Mouse (Mus musculus) inflammation-experienced regulatory T-cells, adult 6 months (primary cell): ENCODE results near the gene Dcdc2b. TPM values are rescaled to one million over a fixed set of nuclear protein-coding genes. Genes with fewer than 3 reads are reported as not detected.

Experiments used
- ATAC-seq: one replicate; pipeline ENCODE4 v1.8.0; 2017
- polyA plus RNA-seq, 3 experiments: library from polyadenylated mRNA; unstranded; fragments of 100-300 nt; shearing (Covaris generic); gene quantifications; one replicate each; pipeline ENCODE4 v1.2.1; 2017

Gene Dcdc2b
- 1 to 10 TPM; 2.1 to 5.3 (median 4.3) TPM for polyA plus RNA-seq

- no peak for ATAC-seq
Measured at GRCm38 (mm10) chr4:129614093-129614492, at the start of gene Dcdc2b. Gene Dcdc2b (minus strand): TSS chr4:129614257.

DNA sequence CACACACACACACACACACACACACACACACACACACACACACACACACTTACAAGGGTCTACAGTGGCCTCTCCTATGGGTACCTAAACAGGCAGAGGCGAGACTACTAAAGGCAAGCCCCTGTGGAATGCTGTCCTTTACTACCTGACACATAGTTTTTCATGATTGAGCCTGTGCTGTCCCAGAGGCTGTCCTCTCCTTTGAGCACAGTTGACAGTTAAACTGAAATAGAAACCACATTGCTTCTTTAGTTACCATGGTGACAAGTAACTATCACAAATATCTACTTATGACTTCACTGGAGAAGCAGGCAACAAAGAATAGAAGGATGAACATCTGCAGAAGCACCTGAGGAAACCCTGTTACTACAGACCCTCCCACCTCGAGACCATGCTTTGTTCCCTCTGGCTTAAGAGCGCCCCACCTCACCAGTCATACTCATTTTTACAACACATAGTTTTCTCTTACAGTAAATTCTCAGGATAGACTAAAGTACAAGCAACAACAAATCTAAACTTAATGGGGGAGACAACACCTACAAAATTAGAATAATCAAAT lies 48.3 kb upstream of the Dcdc2b start:
- ATAC-seq = no peak

DNA sequence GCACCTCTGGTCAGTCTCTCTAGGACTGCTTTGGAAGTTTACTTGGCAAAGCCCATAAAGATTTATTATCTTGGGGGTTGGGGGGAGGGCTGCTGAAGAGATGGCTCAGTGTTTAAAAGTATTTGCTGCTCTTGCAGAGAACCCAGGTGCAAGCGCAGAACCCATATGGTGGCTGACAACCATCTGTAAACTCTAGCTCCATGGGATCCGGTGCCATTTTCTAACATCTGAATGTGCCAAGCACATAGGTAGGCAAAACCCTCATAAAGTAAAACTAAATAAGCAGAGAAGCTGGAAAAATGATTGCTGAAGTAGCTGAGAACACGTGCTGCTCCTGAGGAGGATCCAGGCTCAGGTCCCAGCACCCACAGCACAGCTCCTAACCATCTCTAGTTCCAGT lies 47.5 kb upstream of the Dcdc2b start:
- no peak for ATAC-seq

GRCm38 (mm10) chr4:129654770-129655169 lies 40.7 kb upstream of the Dcdc2b start:
- no peak for ATAC-seq

- ATAC-seq = no peak
Measured at GRCm38 (mm10) chr4:129650359-129650758, 36.3 kb upstream of the Dcdc2b start.

DNA sequence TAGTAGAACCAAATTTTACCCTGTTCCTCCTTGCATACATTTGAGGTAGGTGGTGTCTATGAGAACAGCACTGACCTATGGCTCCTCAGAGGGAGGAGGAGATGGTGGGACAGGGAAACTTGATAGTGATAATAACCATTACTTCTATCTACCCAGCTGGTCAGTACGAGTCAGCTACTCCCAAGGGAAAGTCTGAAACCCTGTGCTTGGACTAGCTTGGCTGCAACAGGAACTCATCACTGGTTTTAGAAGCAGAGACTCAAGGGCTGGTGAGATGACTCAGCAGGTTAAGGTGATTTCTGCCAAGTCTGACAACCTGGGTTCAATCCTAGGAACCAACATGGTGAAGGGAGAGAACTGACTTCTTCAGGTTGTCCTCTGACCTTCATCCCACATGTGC lies 34.6 kb upstream of the Dcdc2b start:
- no peak for ATAC-seq

- ATAC-seq = no peak
Measured at GRCm38 (mm10) chr4:129645204-129645603, 31.1 kb upstream of the Dcdc2b start.

- ATAC-seq = no peak
Measured at GRCm38 (mm10) chr4:129641756-129642155, 27.7 kb upstream of the Dcdc2b start.

DNA sequence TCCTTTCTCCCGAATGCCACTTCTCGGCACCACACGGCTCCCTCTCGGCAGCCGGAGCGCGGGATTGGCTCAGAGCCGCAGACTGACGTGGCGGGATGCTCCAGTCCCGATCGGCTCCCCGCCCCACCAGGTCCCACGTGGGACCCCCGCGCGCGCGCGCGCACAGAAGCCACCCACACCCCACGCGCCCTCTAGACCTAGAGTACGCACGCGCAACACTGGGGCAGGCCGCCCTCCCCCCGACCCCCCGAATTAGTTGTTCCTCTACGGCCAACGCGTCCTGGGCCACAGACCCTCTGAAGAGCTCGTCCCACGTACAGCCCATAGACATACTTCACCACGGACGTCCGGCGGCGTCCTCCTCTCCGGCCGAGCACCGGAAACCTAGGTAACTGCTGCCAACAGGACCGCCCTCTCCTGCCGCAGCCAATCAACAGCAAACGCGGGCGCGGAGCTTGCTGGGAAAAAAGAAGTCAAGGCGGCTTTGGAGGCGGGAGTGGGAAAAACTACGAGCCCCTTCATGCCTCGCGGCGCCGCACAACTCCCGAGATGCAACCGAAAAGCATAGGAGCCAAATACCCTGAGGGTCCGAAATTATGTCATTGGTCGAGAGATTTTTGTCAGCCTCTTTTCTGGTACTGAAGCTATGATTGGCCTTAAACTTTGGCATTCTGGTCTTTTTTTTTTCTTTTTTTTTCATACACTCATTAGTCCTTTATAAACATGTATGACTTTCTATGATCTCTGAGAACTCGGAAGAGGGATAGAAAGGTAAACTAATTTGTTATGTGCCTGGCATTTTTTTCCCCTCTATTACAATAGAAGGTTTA lies 26.8 kb upstream of the Dcdc2b start, which contains the start of gene Txlna:
Gene Txlna (minus strand): TSS at position 428 of the 830 bp plus-strand sequence.
- peak; percentile 93 for ATAC-seq

DNA sequence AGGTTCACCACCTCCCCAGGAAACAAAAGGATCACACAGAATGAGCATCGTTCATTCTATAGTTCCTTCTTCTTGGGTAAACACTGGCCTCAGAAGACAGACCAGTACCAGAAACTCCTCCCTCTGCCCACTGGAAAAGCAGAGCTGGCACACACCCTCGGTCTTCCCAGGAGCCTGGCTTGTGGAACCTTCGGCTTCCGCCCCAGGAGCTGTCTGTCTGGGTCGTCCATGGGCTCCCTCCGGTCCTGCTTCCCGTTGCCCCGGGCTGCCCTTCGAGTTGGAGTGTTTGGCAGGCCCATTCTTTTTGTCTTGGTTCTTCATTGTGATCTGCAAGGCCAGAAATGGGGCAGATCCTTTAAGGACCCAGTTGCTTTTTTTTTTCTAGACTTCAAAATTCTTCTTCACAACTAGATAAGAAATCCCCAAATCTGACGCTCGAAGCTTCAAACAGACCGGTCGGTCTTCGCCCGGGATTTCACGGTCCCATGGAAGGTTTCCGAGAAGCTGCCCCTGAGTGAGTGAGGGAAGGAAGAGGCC lies 26.1 kb upstream of the Dcdc2b start:
- no peak for ATAC-seq

DNA sequence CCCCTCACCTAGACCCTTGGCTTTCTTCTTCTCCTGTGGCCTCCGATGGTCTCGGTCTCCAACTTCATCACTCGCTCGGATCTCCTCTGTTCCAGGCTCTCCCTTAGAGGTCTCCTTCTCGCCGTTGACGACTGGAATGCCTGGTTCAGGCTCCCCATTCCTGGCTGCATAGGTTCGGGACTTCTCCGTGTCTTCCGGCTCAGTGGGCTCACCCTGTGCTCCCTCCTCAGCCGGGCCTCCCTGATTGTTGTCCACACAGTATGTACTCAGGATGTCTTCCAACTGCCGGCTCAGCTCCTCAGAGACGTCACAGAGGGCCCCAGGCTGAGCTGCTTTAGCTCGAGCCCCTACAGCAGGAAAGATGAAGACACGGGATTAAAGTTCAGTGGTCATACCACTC lies 25.2 kb upstream of the Dcdc2b start:
- no peak for ATAC-seq

- ATAC-seq = no peak
Measured at GRCm38 (mm10) chr4:129633852-129634251, 19.8 kb upstream of the Dcdc2b start.

GRCm38 (mm10) chr4:129631867-129632266 lies 17.8 kb upstream of the Dcdc2b start:
- ATAC-seq = no peak

DNA sequence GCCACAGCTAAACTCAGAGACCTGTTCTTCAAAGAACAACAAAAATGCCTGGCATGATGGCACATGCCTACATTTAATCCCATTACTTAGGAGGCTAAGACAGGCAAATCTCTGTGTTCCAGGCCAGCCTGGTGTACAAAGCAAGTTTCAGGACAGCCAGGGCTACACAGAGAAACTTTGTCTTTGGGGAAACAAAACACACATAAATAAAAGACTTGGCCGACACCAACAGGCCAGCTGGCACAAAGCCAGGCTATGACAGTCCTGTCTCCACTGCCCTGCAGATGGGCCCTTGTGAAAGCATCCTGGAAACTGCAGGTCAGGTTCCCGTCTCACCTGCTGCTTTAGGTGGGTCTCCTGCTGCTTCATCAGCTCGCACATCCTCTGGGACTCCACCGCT lies 16.9 kb upstream of the Dcdc2b start:
- ATAC-seq = no peak

DNA sequence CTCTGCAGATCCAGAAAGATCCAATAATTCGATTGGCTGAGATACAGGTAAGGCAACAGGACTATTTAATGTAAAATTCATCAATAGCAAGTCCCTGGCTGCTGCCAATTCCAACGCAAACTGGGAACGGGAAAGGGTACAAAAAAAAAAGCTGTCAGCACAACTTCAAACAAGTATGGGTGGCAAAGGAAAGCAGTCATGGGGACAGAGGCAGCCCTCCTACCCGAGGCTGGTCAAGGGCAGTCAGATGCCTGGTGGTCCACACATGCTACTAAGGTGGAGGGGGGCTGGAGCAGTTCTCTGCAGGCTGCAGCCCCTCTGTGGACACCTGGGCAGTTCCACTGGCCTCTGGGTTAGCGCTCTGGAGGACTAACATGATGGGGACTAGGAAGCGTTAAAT lies 12.0 kb upstream of the Dcdc2b start:
- no peak for ATAC-seq

DNA sequence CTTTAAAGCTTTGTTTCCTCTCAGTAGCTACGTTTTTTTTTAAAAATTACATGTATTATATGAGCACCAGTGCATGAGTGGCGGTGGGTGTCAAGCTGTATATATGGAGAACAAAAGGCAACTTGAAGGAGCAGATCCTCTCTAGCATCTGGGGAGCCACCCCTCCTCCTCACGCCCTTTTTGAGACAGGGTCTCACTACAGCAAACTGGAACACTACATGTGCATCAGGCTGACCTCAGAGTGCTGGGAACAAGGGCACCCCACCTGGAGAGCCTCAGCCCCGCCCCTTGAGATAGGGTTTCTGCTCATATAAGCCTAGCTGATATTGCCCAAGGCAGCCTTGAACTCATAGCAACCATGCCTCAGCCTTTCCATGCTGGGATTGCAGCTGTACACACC lies 11.4 kb upstream of the Dcdc2b start:
- no peak for ATAC-seq

- peak; percentile 5 for ATAC-seq
Measured at GRCm38 (mm10) chr4:129625029-129625370, 10.9 kb upstream of the Dcdc2b start.

DNA sequence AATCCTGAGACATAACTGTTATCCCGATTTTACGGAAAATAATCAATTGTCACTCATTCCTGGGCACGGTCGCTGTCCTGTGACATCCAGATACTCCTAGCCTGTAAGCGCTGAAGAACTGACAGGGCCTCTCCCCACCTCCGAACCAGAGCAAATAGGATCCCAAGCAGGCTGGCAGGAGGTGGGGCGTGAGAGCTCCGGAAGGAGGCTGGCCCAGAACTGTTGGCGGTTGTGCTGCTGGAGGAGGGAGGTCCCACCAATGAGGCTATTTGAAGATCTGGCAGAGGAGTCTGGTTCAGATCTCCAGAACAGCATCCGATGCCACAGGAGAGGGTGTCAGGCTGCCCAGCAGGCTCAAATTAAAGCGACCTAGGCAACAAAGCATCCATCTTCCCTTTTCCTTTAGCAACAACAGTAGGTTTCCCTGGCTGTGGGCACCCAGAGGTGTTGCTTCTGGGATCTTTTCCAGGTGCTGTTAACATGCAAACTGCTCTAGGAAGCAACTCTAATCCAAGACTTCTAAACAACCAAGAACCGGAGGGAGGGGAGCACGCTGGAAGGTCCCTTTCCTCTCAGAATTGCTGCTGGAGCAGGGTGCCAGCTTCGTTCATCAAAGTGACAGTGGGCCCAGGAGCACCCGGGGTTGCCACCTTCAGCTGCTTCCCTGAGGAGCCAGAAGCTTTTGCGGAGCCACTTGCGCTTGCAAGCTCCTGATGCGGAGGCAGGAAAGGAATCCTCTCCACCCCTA lies 10.4 kb upstream of the Dcdc2b start:
- ATAC-seq = peak; percentile 96

DNA sequence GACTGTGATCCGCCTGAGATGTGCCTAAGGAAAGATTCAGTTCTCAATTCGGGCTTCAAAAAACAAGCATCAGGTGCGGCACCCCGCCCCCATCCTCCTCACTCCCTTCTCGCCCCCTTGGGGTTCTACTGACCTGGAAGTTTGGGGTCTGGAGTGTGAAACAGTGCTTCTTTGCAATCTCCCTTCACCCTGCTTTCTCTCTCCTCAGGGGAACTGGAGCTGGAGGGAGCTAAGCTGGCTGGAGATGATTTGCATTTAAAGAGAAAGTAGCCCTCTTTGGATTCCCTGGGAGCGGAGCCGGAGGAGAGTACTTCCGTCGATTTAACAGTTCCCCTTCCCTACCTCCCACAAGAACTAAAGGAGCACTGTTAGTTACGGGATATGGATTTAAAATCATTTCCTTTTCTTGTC lies 9.6 kb upstream of the Dcdc2b start, which contains the start of gene Ccdc28b:
Gene Ccdc28b (minus strand): TSS at position 267 of the 411 bp plus-strand sequence.
- no peak for ATAC-seq

DNA sequence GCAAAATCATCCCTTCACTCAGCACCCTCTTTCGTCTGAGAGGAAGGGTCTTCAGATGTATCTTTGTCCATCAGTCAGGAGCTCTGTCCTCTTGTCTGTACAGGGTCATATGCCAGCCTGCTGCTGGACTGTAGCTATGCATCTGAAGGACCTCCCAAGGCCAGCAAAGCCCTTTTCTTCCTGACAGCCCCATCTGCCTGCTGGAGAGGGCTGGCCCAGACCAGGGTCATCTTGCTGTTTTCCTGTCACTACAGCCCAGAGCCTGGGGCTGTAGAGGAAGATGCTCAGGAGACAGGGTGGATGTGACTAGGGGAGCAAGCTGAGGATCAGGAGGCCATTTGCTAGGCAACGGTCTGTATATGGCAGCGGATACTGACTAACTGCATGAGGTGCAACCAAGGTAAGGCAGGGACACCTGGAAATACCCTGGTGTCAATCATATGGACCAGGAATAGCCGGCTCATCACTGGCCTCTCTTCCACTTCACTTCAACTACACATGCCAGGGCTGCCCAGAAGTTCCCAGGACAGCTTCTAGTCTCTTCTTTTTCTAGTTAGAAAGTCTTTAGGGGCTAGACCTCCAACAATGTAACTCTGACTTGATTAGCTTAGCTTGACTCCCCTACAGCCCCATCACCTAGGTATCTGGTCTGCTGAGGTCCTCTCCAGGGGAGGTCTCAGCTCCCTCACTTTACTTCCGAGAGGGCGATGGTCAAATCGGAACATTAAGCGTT lies 8.9 kb upstream of the Dcdc2b start:
- no peak for ATAC-seq

DNA sequence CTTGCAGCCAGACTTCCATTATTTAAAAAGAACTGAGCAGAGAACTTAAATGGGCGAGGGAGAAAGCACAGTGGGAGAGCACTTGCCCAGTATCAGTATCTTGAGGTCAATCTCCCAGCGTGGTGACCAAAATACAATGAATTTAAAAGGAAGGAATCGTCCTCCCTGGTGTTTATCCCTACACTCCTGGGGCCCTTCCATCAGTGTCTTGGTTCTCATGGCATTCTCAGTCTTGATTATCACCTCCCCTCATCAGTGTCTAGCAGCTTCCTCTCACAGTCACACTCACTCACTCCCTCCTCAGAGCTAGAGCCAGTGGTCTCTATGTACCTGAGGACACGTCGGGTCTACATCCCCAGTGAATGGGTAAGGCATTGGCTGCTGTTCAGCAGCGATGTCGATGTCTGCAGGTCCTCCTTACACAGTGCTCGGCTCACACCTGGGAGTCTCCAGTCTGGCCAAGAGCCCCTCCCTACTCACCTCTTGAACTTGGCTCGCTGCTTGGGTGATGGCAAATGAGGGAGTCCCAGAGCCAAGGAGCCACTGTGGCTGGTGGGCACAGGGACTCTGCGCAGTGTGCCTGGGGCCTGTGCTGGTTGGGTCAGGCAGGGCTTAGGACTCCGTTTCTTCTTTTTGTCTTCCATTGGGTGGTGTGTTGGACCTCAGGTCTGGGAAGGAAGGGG lies 8.2 kb upstream of the Dcdc2b start:
- ATAC-seq = no peak

DNA sequence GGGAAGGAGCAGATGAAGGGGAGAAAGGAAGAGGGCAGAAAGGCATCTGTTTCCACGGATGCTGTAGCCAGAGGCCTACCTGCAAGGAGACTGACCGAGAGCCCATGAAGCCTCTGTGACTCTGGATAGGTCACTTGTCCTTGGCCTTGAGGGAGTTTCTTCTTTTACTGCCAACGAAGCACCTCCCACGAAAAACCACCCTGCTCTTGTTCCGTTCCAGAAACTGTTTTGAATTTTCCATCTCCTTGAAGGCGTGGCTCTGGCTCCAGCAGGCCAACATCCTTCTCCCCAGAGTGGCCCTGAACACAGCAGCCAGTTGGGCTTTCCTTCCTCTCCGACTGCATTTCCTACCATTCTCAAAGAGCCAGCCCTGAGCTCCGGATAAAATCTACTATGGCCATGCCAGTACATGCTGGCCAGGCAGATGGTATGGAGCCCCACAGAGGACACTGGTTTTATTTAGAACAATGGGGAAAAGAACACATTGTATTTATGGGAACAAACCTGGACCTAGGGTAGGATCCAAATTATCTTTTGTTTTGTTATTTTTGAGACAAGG lies 7.3 kb upstream of the Dcdc2b start:
- no peak for ATAC-seq
